In genomic region chr4:82303362-82303900, GRCm38 (mm10) we compare ENCODE assay signal across 8 mouse cellular contexts.
A peak's percentile ranks its signal among the peaks of the same experiment; 100 is the strongest.
DNase-seq lines count a peak whose midpoint lies in the region; ATAC-seq and TF ChIP-seq lines count a peak whose summit lies in the region.

No protein-coding gene starts in this region.

- WGBS in lung, embryonic 15.5 days, result 54% methylated on average over 3 of the region's 3 CpGs
- 22% methylated on average over 3 of the region's 3 CpGs for WGBS in hindbrain, postnatal 0 days
- 61% methylated on average over 3 of the region's 3 CpGs for WGBS in stomach, embryonic 14.5 days

- peaks cover 44% of the 10 kb centered on the region for H3K4me1 ChIP-seq in lung, embryonic 15.5 days
- H3K4me1 ChIP-seq in hindbrain, postnatal 0 days (ENCODE audit: insufficient read depth, low read length), result 0 out of 2 replicates have a peak, but pooled peaks cover 3% of the 10 kb centered on the region
- peaks cover 33% of the 10 kb centered on the region for H3K4me1 ChIP-seq in stomach, embryonic 14.5 days (ENCODE audit: control insufficient read depth, insufficient read depth, low read length)

- H3K36me3 ChIP-seq in lung, embryonic 15.5 days, result peaks cover 21% of the 10 kb centered on the region
- H3K36me3 ChIP-seq in hindbrain, postnatal 0 days (ENCODE audit: insufficient read depth, low read length), result no peaks in the 10 kb centered on the region
- H3K36me3 ChIP-seq in stomach, embryonic 14.5 days (ENCODE audit: control insufficient read depth, insufficient read depth, low read length), result peaks cover 7% of the 10 kb centered on the region

- no peak overlapping the region; the same call in 1 of the 2 replicates for H3K4me3 ChIP-seq in gastrocnemius, adult 2 months
- H3K4me3 ChIP-seq in lung, embryonic 15.5 days, result no peak overlapping the region
- H3K4me3 ChIP-seq in hindbrain, postnatal 0 days (ENCODE audit: low read length), result no peak overlapping the region
- no peak overlapping the region for H3K4me3 ChIP-seq in stomach, embryonic 14.5 days (ENCODE audit: low read depth, low read length)

- ATAC-seq in lung, embryonic 15.5 days (ENCODE audit: borderline replicate concordance, extremely low read depth, low FRiP score, low TSS enrichment), result no peak
- ATAC-seq in hindbrain, postnatal 0 days, result peak; percentile 55; the same call in 1 of the 2 replicates
- no peak for ATAC-seq in stomach, embryonic 14.5 days (ENCODE audit: insufficient number of reproducible peaks, insufficient read depth, low FRiP score, low read depth)
- no peak for ATAC-seq in erythroid progenitor cell, adult 5-6 weeks (replicated peaks; ENCODE audit: low FRiP score, poor library complexity, severe bottlenecking)

- H3K9me3 ChIP-seq in lung, embryonic 15.5 days, result no peaks in the 10 kb centered on the region
- H3K9me3 ChIP-seq in hindbrain, postnatal 0 days (ENCODE audit: low read length), result no peaks in the 10 kb centered on the region
- H3K9me3 ChIP-seq in stomach, embryonic 14.5 days (ENCODE audit: control insufficient read depth, low read depth, low read length), result no peaks in the 10 kb centered on the region

- no peak for DNase-seq in gastrocnemius, adult 2 months
- DNase-seq in gastrocnemius, postnatal 25 days, result no peak
- DNase-seq in lung, postnatal 25 days (ENCODE audit: low spot score), result no peak
- no peak for DNase-seq in hindbrain, postnatal 0 days (ENCODE audit: low spot score)
- no peak for DNase-seq in left cerebral cortex, postnatal 10 days (ENCODE audit: extremely low spot score in 1 of 2, low spot score in 2 of 2)

- no peak overlapping the region; the same call in 1 of the 2 replicates for H3K4me2 ChIP-seq in lung, embryonic 15.5 days
- peak overlapping the region; percentile 42 for H3K4me2 ChIP-seq in hindbrain, postnatal 0 days (ENCODE audit: low read depth, low read length)
- no peak overlapping the region for H3K4me2 ChIP-seq in stomach, embryonic 14.5 days (replicated peaks; ENCODE audit: low read depth, low read length)

- H3K9ac ChIP-seq in lung, embryonic 15.5 days, result no peak overlapping the region
- no peak overlapping the region for H3K9ac ChIP-seq in hindbrain, postnatal 0 days (replicated peaks; ENCODE audit: low read length)
- no peak overlapping the region for H3K9ac ChIP-seq in stomach, embryonic 14.5 days (replicated peaks; ENCODE audit: low read depth, low read length)

- intact Hi-C loops in gastrocnemius, adult 2 months (cut with DNase I), result no loop called here
- intact Hi-C loops in left cerebral cortex, postnatal 10 days (cut with DNase I), result loop anchor here (10.0 kb wide), 1 partner anchor 739 kb away; no protein-coding TSS in a partner anchor

- no peaks in the 10 kb centered on the region for H3K27me3 ChIP-seq in lung, embryonic 15.5 days
- no peaks in the 10 kb centered on the region for H3K27me3 ChIP-seq in hindbrain, postnatal 0 days (ENCODE audit: insufficient read depth, low read length)
- no peaks in the 10 kb centered on the region for H3K27me3 ChIP-seq in stomach, embryonic 14.5 days (ENCODE audit: control insufficient read depth, insufficient read depth, low read length)

- H3K27ac ChIP-seq in gastrocnemius, adult 2 months, result peak overlapping the region; percentile 84
- peak overlapping the region; percentile 95 for H3K27ac ChIP-seq in lung, embryonic 15.5 days
- peak overlapping the region; percentile 49 for H3K27ac ChIP-seq in hindbrain, postnatal 0 days
- H3K27ac ChIP-seq in stomach, embryonic 14.5 days (ENCODE audit: low read length), result peak overlapping the region; percentile 89; the same call in 1 of the 2 replicates

- no peak for TF ChIP-seq CTCF in gastrocnemius, adult 2 months (IDR thresholded peaks at IDR 0.05)
- no peak for TF ChIP-seq CTCF in hindbrain, postnatal 0 days (IDR thresholded peaks at IDR 0.05; ENCODE audit: low read depth)
